ENCODE assay signal across 9 mouse cellular contexts in genomic region chr10:107858684-107859083, GRCm38 (mm10). TPM values are rescaled to one million over a fixed set of nuclear protein-coding genes. Genes with fewer than 3 reads are reported as not detected.
DNase-seq lines count a peak whose midpoint lies in the region; ATAC-seq and TF ChIP-seq lines count a peak whose summit lies in the region.
"Had no signal": no experiment of that assay in that cellular context is flagged by ENCODE, and none has a peak within 500 bp of the region (broad histone marks: within the 10 kb centered on the region; RNA-seq: fewer than 3 reads in every experiment).

No protein-coding gene starts in this region.

- no peak for TF ChIP-seq EP300 in heart, postnatal 0 days (IDR thresholded peaks at IDR 0.05; ENCODE audit: low read depth)
- no peak for TF ChIP-seq EP300 in ES-Bruce4 (IDR thresholded peaks at IDR 0.05; ENCODE audit: insufficient read depth, low read depth, low read length)

- no peaks in the 10 kb centered on the region for H3K9me3 ChIP-seq in heart, postnatal 0 days (replicated peaks; ENCODE audit: control insufficient read depth, low read length)
- no peaks in the 10 kb centered on the region for H3K9me3 ChIP-seq in ES-Bruce4 (replicated peaks; ENCODE audit: control insufficient read depth, insufficient read depth, low read length, poor library complexity, severe bottlenecking)
- no peaks in the 10 kb centered on the region for H3K9me3 ChIP-seq in hindbrain, embryonic 13.5 days
- H3K9me3 ChIP-seq in midbrain, embryonic 13.5 days = no peaks in the 10 kb centered on the region
- H3K9me3 ChIP-seq: lung, embryonic 15.5 days had no signal

- H3K4me1 ChIP-seq in heart, postnatal 0 days (ENCODE audit: control insufficient read depth, insufficient read depth) = no peaks in the 10 kb centered on the region
- no peaks in the 10 kb centered on the region for H3K4me1 ChIP-seq in ES-Bruce4 (ENCODE audit: control insufficient read depth, insufficient read depth, low read length)
- no peaks in the 10 kb centered on the region for H3K4me1 ChIP-seq in cortical plate, adult 2 months (ENCODE audit: control insufficient read depth, insufficient read depth, low read length)
- H3K4me1 ChIP-seq in hindbrain, embryonic 13.5 days (replicated peaks) = no peaks in the 10 kb centered on the region
- H3K4me1 ChIP-seq in midbrain, embryonic 13.5 days (replicated peaks) = no peaks in the 10 kb centered on the region
- H3K4me1 ChIP-seq: lung, embryonic 15.5 days had no signal

- no peak for TF ChIP-seq POLR2A in ES-Bruce4 (IDR thresholded peaks at IDR 0.05; ENCODE audit: insufficient read depth, low read length)
- TF ChIP-seq POLR2A in cortical plate, adult 2 months (IDR thresholded peaks at IDR 0.05; ENCODE audit: extremely low read depth, insufficient read depth, low read length) = no peak

- no peak overlapping the region for H3K4me3 ChIP-seq in heart, postnatal 0 days (ENCODE audit: low read depth, low read length)
- no peak overlapping the region for H3K4me3 ChIP-seq in ES-Bruce4 (ENCODE audit: low read depth, low read length)
- H3K4me3 ChIP-seq in cortical plate, adult 2 months (ENCODE audit: insufficient read depth, low read length) = no peak overlapping the region
- H3K4me3 ChIP-seq in hindbrain, embryonic 13.5 days = no peak overlapping the region
- no peak overlapping the region for H3K4me3 ChIP-seq in midbrain, embryonic 13.5 days (replicated peaks)
- H3K4me3 ChIP-seq: lung, embryonic 15.5 days had no signal

- no peaks in the 10 kb centered on the region for H3K27me3 ChIP-seq in heart, postnatal 0 days (ENCODE audit: control insufficient read depth, insufficient read depth, low read length)
- H3K27me3 ChIP-seq in ES-Bruce4 (ENCODE audit: control insufficient read depth, insufficient read depth, low read length, poor library complexity, severe bottlenecking) = no peaks in the 10 kb centered on the region
- H3K27me3 ChIP-seq in hindbrain, embryonic 13.5 days = no peaks in the 10 kb centered on the region
- no peaks in the 10 kb centered on the region for H3K27me3 ChIP-seq in midbrain, embryonic 13.5 days
- H3K27me3 ChIP-seq: lung, embryonic 15.5 days had no signal

- peak; percentile 54 for DNase-seq in heart, postnatal 0 days (ENCODE audit: low spot score)
- no peak for DNase-seq in heart, postnatal 25 days (ENCODE audit: low spot score)
- peak; percentile 22 to 71 for DNase-seq in layer of hippocampus, postnatal 14 days (ENCODE audit: low spot score in 2 of 2)
- no peak for DNase-seq in spleen, postnatal 14 days (ENCODE audit: low spot score in 2 of 2)

- intact Hi-C loops in heart, postnatal 25 days (cut with DNase I) = loop anchor here (5.0 to 10.0 kb wide), 5 partner anchors 56 to 589 kb away; no protein-coding TSS in a partner anchor

- WGBS in heart, postnatal 0 days = 18% methylated on average over 7 of the region's 7 CpGs
- WGBS in hindbrain, embryonic 13.5 days = 30% methylated on average over 7 of the region's 7 CpGs
- WGBS in midbrain, embryonic 13.5 days = 26% methylated on average over 7 of the region's 7 CpGs

- H3K27ac ChIP-seq in heart, postnatal 0 days (ENCODE audit: low read depth) = no peak overlapping the region
- no peak overlapping the region for H3K27ac ChIP-seq in ES-Bruce4 (ENCODE audit: insufficient read depth, low read length)
- no peak overlapping the region for H3K27ac ChIP-seq in cortical plate, adult 2 months (ENCODE audit: insufficient read depth, low read length)
- H3K27ac ChIP-seq in hindbrain, embryonic 13.5 days = no peak overlapping the region
- no peak overlapping the region for H3K27ac ChIP-seq in midbrain, embryonic 13.5 days
- H3K27ac ChIP-seq: lung, embryonic 15.5 days had no signal

- H3K9ac ChIP-seq in heart, postnatal 0 days (replicated peaks; ENCODE audit: low read depth, low read length) = no peak overlapping the region
- no peak overlapping the region for H3K9ac ChIP-seq in ES-Bruce4 (ENCODE audit: low read depth, poor library complexity, severe bottlenecking)
- H3K9ac ChIP-seq in hindbrain, embryonic 13.5 days = no peak overlapping the region
- no peak overlapping the region for H3K9ac ChIP-seq in midbrain, embryonic 13.5 days (replicated peaks)
- H3K9ac ChIP-seq: lung, embryonic 15.5 days had no signal

- H3K36me3 ChIP-seq in heart, postnatal 0 days (replicated peaks; ENCODE audit: control insufficient read depth, insufficient read depth, low read length) = no peaks in the 10 kb centered on the region
- no peaks in the 10 kb centered on the region for H3K36me3 ChIP-seq in ES-Bruce4 (ENCODE audit: control insufficient read depth, insufficient read depth, low read length, poor library complexity, severe bottlenecking)
- H3K36me3 ChIP-seq in hindbrain, embryonic 13.5 days = no peaks in the 10 kb centered on the region
- no peaks in the 10 kb centered on the region for H3K36me3 ChIP-seq in midbrain, embryonic 13.5 days
- H3K36me3 ChIP-seq: lung, embryonic 15.5 days had no signal

- no peak overlapping the region for H3K4me2 ChIP-seq in heart, postnatal 0 days (ENCODE audit: low read depth, low read length)
- H3K4me2 ChIP-seq in hindbrain, embryonic 13.5 days = no peak overlapping the region
- H3K4me2 ChIP-seq in midbrain, embryonic 13.5 days (replicated peaks) = no peak overlapping the region
- H3K4me2 ChIP-seq: lung, embryonic 15.5 days had no signal

- peak; percentile 78 for TF ChIP-seq CTCF in heart, postnatal 0 days (IDR thresholded peaks at IDR 0.05; ENCODE audit: low read depth)
- TF ChIP-seq CTCF in ES-Bruce4 (IDR thresholded peaks at IDR 0.05; ENCODE audit: low read depth, low read length) = peak; percentile 40
- TF ChIP-seq CTCF in cortical plate, adult 2 months (IDR thresholded peaks at IDR 0.05; ENCODE audit: extremely low read depth, insufficient read depth, low read length) = peak; percentile 76

- no peak for ATAC-seq in heart, postnatal 0 days (ENCODE audit: insufficient read depth, low read depth)
- ATAC-seq in hindbrain, embryonic 13.5 days (ENCODE audit: low FRiP score) = 0 out of 2 replicates have a peak, but pooled peaks have one; percentile 68
- peak; percentile 66; the same call in 1 of the 2 replicates for ATAC-seq in midbrain, embryonic 13.5 days

RNA-seq across cellular contexts. Expression of gene Otogl, which starts 53.2 kb away (rescaled TPM):
- total RNA-seq in heart, postnatal 0 days (2014; rRNA removed; ENCODE audit: low replicate concordance) = 0.08 TPM in 2 replicates
- 0.10 and 0.15 TPM in 2 replicates for polyA plus RNA-seq in heart, postnatal 0 days (2015; fragmentation: Nextera tagmentation; extraction: Ambion mirVana)
- under 1 TPM; 0.03 to 0.05 TPM for total RNA-seq in heart, postnatal 25 days (2021)
- not detected in 2 replicates for polyA plus RNA-seq in ES-Bruce4 (2011; ENCODE audit: insufficient read depth, insufficient read length, low read depth, missing spikeins)
- 0.10 and 0.19 TPM in 2 replicates for polyA plus RNA-seq in cortical plate, adult 2 months (2012; rRNA removed)
- polyA plus RNA-seq in hindbrain, embryonic 13.5 days (2015; fragmentation: Nextera tagmentation; extraction: Ambion mirVana) = 0.03 TPM in 1 of 2 replicates, not detected in the other
- total RNA-seq in layer of hippocampus, postnatal 14 days (2021) = 1 to 10 TPM in 1 of 2 experiments, under 1 TPM in 1; 0.91 to 1.1 TPM
- polyA plus RNA-seq in midbrain, embryonic 13.5 days (2015; fragmentation: Nextera tagmentation; extraction: Ambion mirVana) = 0.03 TPM in 2 replicates

Comparison
In these comparisons a context has a peak if more than half of its experiments do, and no peak if none do; other contexts are left out.
1. DNase-seq: peak in heart, postnatal 0 days (single experiment) and layer of hippocampus, postnatal 14 days (2 of 2); none in heart, postnatal 25 days (single experiment) and spleen, postnatal 14 days (0 of 2).
2. Peak in every context shown above with its lines, with median percentiles within 50 percentile points of each other: CTCF ChIP-seq.